Mouse (Mus musculus): ENCODE measurements around the gene Obsl1.

Obsl1 gene

DNA sequence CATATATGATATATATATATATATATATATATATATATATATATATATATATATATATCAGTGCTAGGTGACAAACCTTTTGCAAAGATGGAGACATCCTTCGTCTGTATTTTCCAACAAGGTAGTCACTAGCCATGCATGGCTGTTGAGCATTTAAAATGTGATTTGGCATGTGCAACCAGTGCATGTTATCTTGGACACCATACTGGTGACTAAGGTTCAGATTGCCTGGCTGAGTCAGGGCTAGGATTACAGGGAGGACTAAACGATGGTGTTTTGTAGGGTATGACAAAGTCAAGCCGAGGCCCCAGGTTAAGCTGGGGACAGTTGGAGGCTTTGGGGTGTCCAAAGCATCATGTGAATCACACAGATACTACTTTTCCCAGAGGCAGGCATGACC, 50.8 kb downstream of the Obsl1 start:
- DNase-seq (ENCODE audit: low spot score) = no peak

DNA sequence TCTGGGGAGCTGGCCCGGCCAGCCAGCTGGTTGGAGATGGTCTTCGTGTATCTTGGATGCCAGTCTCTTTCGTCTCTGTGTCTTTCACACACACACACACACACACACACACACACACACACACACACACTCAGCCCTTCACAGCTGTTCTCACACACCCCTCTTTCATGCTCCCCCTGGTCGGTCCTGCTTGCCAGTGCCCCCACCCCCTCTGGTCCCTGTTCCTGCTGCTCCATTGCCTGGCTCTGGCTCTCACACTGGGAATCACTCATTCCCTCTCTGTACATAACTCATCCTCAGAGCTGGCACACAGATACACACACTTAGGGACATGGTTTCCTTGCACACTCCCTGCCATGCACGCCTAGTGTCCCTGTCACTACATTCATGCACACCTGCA, 54.4 kb downstream of the Obsl1 start:
- no peak for DNase-seq (ENCODE audit: low spot score)

DNA sequence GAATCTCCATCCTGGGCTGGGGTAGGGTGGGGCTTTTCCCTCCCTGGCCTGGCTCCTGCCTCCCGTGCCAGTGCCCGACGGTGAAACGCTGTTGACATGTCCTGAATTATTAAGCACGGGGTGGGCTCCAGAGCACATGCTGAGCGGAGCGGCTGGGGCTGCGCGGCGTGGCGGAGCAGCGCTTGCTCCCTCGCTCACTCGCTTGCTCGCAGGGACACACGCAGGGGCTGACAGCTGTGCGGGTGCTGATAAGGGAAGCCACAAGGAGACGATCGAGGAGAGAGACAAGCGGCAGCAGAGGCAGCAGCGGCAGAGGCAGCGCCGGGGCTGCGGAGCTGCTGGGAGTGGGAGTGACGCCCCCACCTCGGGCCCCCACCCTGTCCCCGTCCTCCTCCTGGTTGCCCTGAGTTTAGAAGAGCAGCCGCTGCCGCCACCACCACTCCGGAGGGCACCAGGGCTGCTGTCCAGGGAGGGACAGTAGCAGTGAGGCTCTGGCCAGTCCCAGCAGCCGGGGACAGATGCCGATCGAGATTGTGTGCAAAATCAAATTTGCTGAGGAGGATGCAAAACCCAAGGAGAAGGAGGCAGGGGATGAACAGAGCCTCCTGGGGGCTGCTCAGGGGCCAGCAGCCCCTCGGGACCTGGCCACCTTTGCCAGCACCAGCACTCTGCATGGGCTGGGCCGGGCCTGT, 55.8 kb downstream of the Obsl1 start, which contains the start of gene Asic4:
Gene Asic4 (plus strand): TSS at position 123 of the 692 bp plus-strand sequence.
- DNase-seq (ENCODE audit: low spot score) = no peak

DNA sequence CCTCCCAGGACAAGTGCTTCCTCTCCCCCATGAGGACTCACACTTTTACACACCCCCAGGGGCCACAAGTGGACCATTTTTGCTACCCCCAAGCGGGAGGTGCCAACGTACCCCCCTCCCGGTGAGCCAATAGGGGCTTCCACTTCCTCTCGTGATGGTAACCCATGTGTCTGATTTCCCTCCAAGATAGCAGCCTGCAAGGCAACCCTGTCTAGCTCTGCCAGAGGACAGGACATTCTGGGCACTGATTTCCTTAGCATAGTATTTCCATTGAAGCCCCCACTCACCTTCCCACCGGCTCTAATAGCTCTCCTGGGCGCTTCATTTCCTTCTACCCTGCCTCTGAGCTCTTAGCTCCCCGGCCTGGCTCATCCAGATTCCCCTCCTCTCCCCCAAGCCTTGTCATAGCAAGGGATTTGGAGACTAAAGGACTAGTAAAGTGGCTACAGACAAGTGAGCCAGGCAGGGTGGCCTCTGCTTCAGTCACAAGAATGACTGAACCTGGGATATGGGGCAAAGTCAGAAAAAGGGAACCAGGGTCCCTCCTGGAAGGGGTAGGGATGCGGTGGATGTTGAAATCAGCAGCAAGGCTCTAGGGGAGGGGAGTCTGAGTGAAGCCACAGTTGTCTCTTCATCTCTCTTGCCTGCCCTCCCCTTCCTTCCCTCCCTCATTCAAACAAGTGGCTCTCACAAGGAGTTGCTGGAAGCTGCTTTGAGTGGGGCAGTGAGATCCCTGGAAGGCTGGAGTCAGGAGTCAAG, 56.7 kb downstream of the Obsl1 start:
- no peak for DNase-seq (ENCODE audit: low spot score)

DNA sequence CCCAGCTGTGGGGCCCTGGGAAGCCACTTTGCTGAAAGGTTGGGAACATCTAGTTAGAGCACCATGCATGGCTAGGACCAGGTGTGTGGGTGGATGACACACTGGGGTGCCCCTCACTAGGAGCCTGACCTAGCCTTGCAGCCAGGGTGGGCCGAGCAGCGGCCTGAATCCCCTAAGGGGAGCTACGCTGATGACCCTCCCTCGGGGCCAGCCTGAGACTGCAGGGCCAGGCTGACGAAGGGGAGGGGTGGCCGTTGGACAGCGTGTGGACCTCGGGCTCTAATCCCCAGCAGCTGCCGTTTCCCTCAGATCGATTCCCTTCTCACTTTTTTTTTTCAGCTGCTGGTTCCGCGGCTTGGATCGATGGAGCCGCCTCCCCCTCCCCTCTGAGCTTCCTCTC, 57.3 kb downstream of the Obsl1 start:
- DNase-seq (ENCODE audit: low spot score) = no peak

DNA sequence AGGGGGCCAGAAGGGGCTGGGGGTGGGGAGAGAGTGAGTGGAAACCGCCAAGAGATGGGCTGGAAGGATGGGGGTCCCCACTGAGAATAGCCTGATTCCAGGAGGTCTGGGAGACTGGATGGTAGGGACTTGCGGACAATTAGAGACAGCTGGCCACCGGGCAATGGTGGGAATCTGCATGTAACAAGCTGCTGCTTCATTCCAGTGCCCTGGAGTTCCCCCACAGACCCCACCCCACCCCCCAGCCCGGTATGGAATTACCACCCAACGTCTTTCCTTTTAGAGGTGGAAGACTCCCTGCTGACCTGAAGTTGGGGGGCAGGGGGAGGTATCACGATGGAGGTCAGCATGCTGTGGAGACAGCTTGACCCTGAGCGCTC, 58.2 kb downstream of the Obsl1 start:
- no peak for DNase-seq (ENCODE audit: low spot score)

DNA sequence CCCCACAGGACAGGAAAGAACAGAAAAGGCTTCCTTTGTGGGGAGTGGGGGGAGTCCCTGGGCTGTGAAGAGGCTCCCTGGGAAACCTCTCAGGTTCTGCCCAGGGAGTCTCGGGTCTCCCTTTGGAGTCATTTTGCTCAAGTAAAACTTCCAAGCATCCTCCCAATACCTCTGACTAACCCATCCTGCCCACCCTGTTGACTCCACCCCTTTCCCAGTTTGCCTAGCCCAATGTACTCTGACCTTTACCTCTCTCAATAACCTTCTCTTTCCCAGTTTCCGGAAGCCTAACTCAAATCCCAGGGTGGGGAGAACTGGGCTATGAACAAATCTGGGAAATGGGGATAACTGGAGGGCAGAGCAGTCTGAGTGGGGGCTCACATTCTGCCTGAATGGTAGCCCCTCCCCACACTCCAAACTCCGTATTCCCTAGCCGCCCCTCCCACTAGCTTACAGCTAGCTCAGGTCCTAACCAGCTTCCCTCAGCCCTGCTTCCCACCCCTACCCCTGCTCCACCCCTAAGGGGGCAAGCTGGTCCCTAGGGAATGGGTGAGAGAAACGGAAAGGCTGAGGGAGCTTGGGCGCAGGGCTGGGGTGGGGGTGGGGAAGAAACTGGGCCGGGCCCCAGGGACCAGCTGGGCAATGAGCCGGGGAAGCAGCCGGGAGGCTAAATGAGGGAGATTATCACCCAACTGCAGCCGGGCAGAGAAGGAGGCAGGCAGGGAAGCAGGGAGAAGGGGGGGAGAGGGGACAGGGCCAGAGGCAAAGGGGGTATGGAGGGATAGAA, 58.8 kb downstream of the Obsl1 start:
- no peak for DNase-seq (ENCODE audit: low spot score)

DNA sequence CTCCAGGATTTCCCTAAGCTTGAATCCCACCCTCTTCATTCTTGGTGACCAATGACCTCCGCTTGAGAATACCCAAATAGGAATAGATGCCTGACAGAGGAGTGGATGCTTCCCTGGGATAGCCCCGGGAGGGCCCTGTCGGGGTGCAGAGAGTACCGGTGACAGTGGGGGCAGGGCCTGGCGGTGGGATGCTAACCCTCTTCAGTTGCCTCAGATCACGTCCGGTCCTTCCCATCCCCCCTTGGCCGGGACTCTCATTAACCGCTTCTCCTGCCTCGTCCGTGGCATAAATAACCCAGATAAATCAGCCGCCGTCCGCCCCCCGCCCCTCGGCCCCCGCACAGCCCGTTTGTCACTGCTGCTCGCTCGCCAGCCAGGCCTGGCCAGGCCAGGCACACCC, 59.6 kb downstream of the Obsl1 start:
- DNase-seq (ENCODE audit: low spot score) = no peak

DNA sequence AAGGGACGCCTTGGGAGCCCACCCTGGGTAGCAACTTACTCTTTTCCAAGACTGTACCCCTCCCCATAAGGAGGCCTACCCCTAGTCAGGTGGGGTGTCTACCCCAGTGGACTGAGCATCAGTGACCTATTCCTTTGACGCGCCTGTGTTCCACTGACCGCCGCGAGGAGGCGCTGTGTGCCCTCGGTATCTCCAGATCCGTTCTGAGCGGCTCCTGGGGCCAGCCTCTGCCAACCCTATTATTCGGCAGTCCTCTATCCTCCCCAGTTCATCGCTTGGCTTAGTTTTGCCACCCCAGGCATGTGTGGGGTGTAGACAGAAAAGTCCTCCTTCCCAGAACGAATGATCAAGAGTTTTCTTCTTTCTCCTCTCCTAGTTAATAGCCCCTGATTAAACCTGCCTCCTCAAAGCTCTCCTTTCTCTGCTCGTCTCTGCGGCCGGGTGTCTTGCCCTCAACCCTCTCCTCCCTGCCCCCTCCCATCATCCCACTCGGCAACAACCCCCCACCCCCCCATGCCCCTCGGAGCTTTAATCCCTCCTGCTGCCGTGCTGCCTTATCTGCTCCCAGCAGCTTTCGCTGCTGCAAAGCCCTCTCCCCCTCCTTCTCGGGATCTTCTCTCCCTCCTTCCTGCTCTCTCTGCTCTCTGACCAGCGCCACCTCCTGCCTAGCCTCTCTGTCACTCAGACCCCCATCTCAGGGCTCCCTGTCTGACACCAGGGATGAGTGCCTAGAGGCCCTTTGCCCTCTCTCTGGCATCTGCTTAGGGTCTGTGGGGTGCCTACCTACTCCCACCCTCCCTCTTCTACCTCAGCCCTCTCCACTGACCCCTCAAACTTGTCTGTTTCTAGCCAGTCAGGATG, 60.3 kb downstream of the Obsl1 start:
- peak; percentile 89 for DNase-seq (ENCODE audit: low spot score)

DNA sequence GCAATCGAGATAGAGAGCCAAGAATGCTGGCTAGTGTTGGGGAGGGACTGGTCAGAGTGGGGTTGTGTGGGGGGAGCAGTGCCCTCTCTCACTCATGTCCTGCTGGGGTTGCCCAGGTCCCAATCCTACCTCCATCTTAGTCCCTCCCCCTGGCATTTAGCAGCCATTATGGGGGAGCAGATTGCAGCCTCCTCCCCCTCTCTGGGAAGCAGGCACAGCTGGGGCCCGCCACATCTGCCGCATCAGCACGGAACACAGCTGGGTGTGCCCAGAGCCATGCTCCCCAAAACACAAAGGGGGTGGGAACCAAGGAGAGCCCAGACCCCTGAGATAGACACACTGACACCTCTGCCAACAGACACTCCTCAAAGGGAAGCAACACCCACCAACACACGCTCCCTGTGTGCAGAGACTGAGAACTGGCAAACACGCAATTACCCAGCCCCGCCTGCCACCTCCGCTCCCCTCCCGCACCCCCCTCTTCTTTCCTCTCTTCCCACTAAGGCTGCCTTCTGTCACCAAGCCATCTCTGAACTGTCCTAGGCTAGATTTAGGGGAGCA, 61.0 kb downstream of the Obsl1 start:
- no peak for DNase-seq (ENCODE audit: low spot score)

DNA sequence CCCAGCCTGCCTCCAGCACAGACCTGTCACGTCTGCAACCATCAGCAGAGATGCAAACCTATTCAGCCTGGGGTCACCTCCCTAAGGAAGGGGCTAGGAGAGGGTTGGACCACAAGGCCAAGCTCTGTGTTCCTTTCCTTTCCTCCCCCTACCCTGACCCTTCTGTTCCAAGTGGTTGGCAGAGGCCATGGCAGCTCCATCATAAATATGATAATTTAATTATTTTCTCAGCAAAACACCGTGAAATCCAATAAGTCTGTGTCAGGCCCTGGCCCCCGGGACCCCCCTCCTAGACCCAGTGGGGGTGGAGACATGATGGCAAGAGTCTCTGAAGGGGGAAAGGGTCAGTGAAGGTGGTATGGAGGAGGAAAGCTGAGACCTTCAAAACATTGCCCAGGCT, 62.0 kb downstream of the Obsl1 start:
- DNase-seq (ENCODE audit: low spot score) = no peak

DNA sequence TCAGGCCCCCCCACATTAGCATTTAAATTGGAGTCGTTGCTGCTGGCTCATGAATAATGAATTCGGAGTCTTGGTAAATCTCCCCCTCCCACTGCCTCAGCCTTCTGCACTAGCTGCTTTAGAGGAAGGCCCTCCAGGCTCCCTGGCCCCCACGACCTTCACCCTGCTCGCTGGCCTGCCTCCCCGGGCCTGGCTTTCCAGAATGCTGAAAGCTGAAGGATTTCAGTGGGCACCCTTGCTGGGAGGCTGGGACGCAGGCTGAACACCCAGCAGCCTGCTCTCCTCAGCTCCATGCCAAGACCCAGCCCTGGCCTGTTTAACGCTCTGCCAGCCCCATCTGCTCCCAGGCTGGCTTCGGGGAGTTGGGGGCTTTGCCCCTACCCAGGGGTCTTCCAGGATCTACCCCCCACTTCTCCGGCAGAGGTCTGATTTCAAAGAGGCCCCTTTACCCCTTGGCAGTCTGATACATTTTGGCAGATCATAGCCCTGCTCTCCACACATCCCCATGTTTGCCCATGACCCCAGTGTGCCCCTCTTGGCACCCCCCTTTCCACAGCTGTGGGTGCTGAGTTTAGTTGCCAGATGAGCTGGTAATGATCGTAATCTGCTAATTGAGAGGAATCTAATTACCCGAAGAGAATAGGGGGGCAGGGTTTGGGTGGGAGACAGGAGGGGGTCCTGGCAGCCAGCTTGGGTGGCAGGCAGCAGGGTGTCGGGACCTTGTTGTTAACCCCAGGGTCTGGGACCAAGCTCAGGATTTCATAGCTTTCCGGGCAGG, 62.8 kb downstream of the Obsl1 start:
- no peak for DNase-seq (ENCODE audit: low spot score)

DNA sequence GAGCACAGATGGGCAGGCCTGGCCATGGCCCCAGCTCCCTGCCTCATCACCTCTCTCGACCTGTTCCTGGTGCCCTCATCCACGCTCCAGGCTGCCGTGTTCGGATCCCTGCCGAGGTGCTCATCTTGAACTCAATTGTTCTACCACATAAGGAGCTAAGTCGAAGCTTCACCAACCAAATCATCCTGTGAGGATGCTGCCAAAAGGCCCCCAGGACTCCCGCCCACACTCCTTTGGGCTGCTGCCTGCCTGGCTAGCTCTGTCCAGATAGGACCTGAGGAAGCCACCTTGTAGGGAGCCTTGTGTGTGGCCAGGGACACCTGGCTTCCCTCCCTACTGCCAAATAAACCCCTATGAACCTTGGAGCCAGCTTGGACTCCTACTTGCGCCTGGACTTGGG, 63.4 kb downstream of the Obsl1 start:
- no peak for DNase-seq (ENCODE audit: low spot score)

DNA sequence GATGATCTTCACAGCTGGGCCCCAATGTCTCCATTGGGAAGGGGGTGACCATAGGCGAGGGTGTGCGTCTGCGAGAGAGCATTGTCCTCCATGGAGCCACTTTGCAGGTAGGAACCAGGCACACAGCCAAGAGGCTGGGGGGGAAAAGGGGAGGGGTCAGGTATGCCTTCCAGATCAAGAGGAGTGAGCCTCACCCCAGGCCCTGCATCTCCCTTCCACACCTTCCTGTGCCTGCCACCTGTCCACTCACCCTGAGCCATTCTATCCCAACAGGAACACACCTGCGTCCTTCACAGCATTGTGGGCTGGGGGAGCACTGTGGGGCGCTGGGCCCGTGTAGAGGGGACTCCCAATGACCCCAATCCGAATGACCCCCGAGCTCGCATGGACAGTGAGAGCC, 64.1 kb downstream of the Obsl1 start:
- no peak for DNase-seq (ENCODE audit: low spot score)

DNA sequence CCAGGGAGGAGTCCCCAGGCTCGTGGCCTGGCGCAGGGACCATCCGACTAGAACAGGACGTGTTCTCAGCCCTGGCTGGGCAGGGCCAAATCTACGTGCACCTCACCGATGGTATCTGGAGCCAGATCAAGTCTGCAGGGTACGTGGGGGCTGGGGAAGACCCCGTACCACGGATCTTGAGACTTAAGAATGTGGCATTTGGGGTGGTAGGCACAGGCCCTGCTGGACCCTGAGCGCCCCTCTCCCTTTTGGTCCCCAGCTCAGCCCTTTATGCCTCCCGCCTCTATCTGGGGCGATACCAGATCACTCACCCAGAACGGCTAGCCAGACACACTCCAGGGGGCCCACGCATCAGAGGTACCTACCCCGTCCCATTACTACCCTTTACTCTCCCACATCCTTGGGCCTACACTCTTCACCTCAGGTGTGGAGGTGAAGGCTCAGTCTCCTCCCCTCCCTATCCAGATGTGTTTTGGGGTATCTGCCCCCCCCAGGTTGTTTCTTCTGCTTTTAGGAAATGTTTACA, 64.7 kb downstream of the Obsl1 start:
- DNase-seq (ENCODE audit: low spot score) = no peak

DNA sequence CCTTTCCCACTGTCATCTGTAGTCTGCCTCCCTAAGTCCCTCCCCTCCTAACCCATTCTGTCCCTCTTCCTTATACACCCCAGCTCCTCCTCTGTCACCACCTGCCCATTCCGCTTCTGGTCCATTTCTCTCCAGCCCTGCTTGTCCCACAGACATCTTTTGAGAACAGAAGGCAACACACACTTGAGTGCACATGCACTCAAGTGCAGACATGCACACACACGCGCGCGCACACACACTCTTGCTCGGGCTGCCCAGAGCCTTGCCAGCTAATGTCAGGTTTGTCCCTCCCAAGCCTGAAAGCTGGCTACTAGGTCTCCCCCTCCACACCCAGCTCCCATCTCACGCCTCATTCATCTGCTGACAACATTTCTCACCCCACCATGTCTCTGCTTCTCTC, 65.6 kb downstream of the Obsl1 start:
- DNase-seq (ENCODE audit: low spot score) = no peak

DNA sequence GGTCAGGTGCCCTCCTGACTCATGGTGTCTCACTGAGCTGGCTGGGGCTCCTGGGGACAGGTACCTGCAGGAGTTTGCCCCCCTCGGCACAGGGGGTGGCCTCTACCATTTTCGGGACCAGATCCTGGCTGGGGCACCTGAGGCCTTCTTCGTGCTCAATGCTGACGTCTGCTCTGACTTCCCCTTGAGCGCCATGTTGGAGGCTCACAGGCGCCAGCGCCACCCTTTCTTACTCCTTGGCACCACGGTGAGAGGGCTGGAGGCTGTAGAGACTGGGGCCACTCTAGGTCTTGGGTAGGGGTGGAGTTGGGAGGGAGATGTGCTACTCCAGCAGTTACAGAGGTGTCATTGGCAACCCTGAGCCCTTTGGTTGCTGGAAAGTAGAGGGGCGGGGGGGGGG, 67.5 kb downstream of the Obsl1 start:
- DNase-seq (ENCODE audit: low spot score) = no peak

DNA sequence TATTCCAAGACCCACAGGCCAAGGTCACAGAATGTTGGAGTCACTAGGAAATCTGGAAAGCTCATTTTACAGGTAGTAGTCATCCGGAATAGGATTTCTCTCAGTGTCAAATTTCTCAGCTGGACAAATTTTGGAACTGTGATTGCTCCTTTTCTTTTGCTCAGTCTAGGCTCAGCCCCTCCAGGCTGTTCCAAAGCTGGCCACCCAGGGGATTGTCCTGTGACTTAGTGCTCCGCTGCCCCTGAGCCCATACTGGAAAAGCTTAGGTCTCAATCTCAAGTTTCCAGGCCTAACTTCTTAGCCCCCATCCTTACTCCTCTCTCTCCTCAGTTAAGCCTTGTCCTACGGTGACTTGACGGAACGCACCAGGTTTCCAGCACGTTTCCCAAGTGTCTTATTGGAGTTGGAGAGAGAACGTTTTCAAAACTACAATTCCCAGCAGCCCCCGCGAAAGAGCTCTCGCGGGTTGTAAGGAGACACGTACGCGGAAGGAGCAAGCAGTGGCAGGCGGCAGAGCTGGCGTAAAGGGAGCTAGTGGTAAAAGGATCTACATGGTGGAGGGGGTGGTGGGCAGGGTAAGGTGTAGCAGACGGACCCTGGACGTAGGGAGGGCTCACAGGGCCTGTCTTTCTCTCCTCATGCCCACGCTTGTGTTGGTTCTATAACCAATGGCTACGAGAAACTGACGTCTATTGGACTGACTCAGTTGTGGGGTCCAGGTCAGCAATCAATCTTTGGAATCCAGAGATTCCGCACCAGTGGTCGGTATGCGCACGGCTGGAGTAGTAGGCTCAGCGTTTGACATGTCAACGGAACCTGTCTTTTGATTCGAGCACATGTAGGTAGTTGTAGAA, 70.5 kb downstream of the Obsl1 start, which contains the start of gene Gmppa:
Gene Gmppa (plus strand): TSS at position 456 of the 854 bp plus-strand sequence.
- peak; percentile 86 for DNase-seq (ENCODE audit: low spot score)
